Mouse (Mus musculus) liver, adult 2 months (tissue): ENCODE results near the gene Col4a2. TPM values are rescaled to one million over a fixed set of nuclear protein-coding genes. Genes with fewer than 3 reads are reported as not detected.

Source experiments
- DNase-seq: peaks from one replicate; pipeline ENCODE4 v3.0.0-alpha.2; 2011; ENCODE audit warnings: low read depth, low spot score; ENCODE audit errors: extremely low read depth
- H3K27ac ChIP-seq: fragments of 200-500 bp; replicated peaks from 2 replicates; pipeline ENCODE4 v1.5.1; 2012; ENCODE audit warnings: low read depth, mild to moderate bottlenecking, control low read depth, inconsistent platforms, low read length; ENCODE audit not compliant: insufficient read depth
- H3K27me3 ChIP-seq: fragments of 200-500 bp; 2 replicates; pipeline ENCODE4 v1.6.1; 2012; ENCODE audit warnings: mild to moderate bottlenecking, moderate library complexity, low read length, inconsistent platforms; ENCODE audit not compliant: control insufficient read depth, insufficient read depth
- H3K36me3 ChIP-seq: fragments of 200-500 bp; 2 replicates; pipeline ENCODE4 v1.6.1; 2012; ENCODE audit warnings: low read length, inconsistent platforms; ENCODE audit not compliant: control insufficient read depth, insufficient read depth
- H3K4me1 ChIP-seq: fragments of 200-500 bp; 2 replicates; pipeline ENCODE4 v1.6.1; 2011; ENCODE audit warnings: low read length; ENCODE audit not compliant: control insufficient read depth, insufficient read depth
- H3K4me3 ChIP-seq: fragments of 200-500 bp; 2 replicates; pipeline ENCODE4 v1.5.1; 2011; ENCODE audit warnings: low read depth, mild to moderate bottlenecking, control low read depth, low read length, moderate library complexity; ENCODE audit not compliant: insufficient read depth
- H3K79me2 ChIP-seq: fragments of 200-500 bp; 2 replicates; pipeline ENCODE4 v1.6.1; 2012; ENCODE audit warnings: inconsistent platforms, mild to moderate bottlenecking, low read length, moderate library complexity; ENCODE audit not compliant: control insufficient read depth, insufficient read depth
- H3K9ac ChIP-seq: fragments of 200-500 bp; 2 replicates; pipeline ENCODE4 v1.6.1; 2012; ENCODE audit warnings: low read depth, mild to moderate bottlenecking, control low read depth, inconsistent platforms, low read length
- CTCF ChIP-seq: fragments of 200-500 bp; IDR thresholded peaks from 2 replicates; pipeline ENCODE4 v1.5.1; 2011; ENCODE audit warnings: low read depth, low read length, control low read depth
- POLR2A ChIP-seq: fragments of 200-500 bp; IDR thresholded peaks from 2 replicates; pipeline ENCODE4 v1.6.1; 2011; ENCODE audit warnings: low read length, control low read depth; ENCODE audit not compliant: insufficient read depth; ENCODE audit errors: extremely low read depth
- WGBS: fragments of 180-500 bp; shearing (Covaris S2); methylation state at CpG from one replicate; pipeline ENCODE4 v1.1.7; 2018; 5-methylcytosine and 5-hydroxymethylcytosine counted together
- polyA plus RNA-seq: library from polyadenylated mRNA; depleted of rRNA; stranded (reverse); fragments of >200 nt; gene quantifications from 2 replicates; pipeline ENCODE4 v1.2.3, GENCODE M21; 2012
- total RNA-seq: library from RNA; depleted of rRNA; stranded (reverse); fragments of >200 nt; gene quantifications from 2 replicates; pipeline ENCODE4 v1.2.3, GENCODE M21; 2014

The Col4a2 gene
- total and polyA plus RNA-seq, 2 experiments, result 7.7 to 8.0 TPM

DNA sequence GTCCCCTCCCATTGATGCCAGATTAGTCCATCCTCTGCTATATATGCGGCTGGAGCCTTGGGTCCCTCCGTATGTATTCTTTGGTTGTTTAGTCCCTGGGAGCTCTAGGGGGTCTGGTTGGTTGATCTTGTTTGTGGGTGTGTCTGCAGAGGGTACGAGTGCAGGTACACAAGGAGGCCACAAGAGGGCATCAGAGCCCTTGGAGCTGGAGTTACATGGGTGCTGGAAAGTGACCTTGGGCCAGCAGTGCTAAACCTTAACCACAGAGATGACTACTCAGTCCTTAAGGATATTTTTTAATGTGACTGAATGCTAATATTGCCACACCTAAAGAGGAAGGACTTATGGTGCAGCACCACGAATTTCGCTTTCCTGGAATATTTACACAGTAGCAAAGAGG, 118.1 kb downstream of the Col4a2 start:
- Histone ChIP-seq H3K79me2 (no peaks in the 10 kb centered on the region), H3K27me3 (no peaks in the 10 kb centered on the region), H3K27ac (no peak overlapping the region), H3K9ac (no peak overlapping the region), H3K4me3 (no peak overlapping the region), H3K36me3 (no peaks in the 10 kb centered on the region), H3K4me1 (no peaks in the 10 kb centered on the region)
- 85% methylated on average over 5 of the region's 5 CpGs for WGBS
- DNase-seq, result peak; percentile 20
- TF ChIP-seq POLR2A, result no peak
- peak; percentile 85 for TF ChIP-seq CTCF

DNA sequence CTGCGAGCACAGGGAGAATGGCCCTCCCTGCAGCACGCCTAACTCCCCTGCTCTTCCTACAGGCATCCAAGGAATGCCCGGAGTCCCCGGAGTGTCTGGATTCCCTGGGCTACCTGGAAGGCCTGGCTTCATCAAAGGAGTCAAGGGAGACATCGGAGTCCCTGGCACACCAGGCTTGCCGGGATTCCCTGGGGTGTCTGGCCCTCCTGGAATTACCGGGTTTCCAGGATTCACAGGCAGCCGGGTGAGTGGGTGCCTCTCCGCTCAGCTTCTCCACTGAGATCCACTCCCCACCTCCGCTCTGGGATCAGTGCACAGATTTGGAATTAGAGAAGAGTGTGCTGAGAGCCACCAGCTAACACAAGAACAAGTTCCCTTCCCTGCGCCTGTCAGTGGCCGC, 125.3 kb downstream of the Col4a2 start:
- Histone ChIP-seq H3K79me2 (no peaks in the 10 kb centered on the region), H3K36me3 (no peaks in the 10 kb centered on the region), H3K27ac (no peak overlapping the region), H3K27me3 (no peaks in the 10 kb centered on the region), H3K4me3 (no peak overlapping the region), H3K9ac (no peak overlapping the region), H3K4me1 (no peaks in the 10 kb centered on the region)
- 82% methylated on average over 12 of the region's 12 CpGs for WGBS
- TF ChIP-seq POLR2A (no peak), CTCF (no peak)
- no peak for DNase-seq

- TF ChIP-seq CTCF (no peak), POLR2A (no peak)
- WGBS, result 99% methylated on average over 6 of the region's 6 CpGs
- Histone ChIP-seq H3K27ac (no peak overlapping the region), H3K27me3 (no peaks in the 10 kb centered on the region), H3K4me3 (no peak overlapping the region), H3K36me3 (no peaks in the 10 kb centered on the region), H3K79me2 (no peaks in the 10 kb centered on the region), H3K9ac (no peak overlapping the region), H3K4me1 (no peaks in the 10 kb centered on the region)
- no peak for DNase-seq
These were observed 128.7 kb downstream of the Col4a2 start for GRCm38 (mm10) chr8:11441291-11441690.

DNA sequence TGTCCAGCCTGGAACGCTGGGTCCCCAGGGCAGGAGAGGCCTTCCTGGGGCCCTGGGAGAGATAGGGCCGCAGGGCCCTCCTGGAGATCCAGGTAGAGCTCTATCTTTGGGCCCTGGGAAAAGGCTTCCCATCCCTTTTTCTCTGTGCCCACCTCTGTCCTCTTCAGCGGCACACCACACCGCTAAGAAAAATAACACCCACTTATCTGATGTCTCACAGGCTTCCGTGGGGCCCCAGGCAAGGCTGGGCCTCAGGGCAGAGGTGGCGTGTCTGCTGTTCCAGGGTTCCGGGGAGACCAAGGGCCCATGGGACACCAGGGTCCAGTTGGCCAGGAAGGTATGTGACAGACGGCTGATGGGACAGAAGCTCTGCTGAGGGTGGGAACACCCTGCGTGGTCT, 131.0 kb downstream of the Col4a2 start:
- Histone ChIP-seq H3K27ac (no peak overlapping the region), H3K9ac (no peak overlapping the region)

DNA sequence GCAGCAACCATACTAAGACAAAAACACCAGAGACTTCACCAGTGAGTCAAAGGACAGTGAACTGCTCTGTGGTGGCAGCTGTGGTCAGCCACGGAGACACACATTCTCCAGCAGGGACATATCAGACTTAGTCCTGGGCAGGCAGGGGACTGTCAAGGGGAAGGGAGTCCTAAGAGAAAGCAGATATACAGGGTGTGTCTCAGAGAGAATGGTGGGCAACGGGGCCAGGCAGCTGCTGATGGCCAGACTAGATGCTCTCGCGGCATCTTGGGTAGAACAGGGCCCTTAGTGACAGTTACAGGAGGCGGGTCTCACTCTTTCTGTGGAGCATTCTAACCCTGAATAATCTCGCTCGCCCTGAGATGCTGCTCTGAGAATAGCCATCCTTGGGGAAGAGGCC, 131.6 kb downstream of the Col4a2 start:
- Histone ChIP-seq H3K27me3 (no peaks in the 10 kb centered on the region), H3K4me3 (no peak overlapping the region), H3K79me2 (no peaks in the 10 kb centered on the region), H3K4me1 (no peaks in the 10 kb centered on the region), H3K27ac (no peak overlapping the region), H3K36me3 (no peaks in the 10 kb centered on the region), H3K9ac (no peak overlapping the region)
- TF ChIP-seq CTCF (no peak), POLR2A (no peak)
- no peak for DNase-seq
- 93% methylated on average over 7 of the region's 7 CpGs for WGBS

More for the DNA sequence above, 131.0 kb downstream of the Col4a2 start:
- H3K27me3 ChIP-seq, result no peaks in the 10 kb centered on the region
- no peaks in the 10 kb centered on the region for H3K4me1 ChIP-seq
- 90% methylated on average over 9 of the region's 9 CpGs for WGBS
- TF ChIP-seq POLR2A (no peak), CTCF (no peak)
- H3K36me3 ChIP-seq, result no peaks in the 10 kb centered on the region
- H3K79me2 ChIP-seq, result no peaks in the 10 kb centered on the region
- H3K4me3 ChIP-seq, result no peak overlapping the region
- DNase-seq, result no peak

GRCm38 (mm10) chr8:11445790-11446189, 133.2 kb downstream of the Col4a2 start:
- no peak overlapping the region for H3K27ac ChIP-seq
- H3K36me3 ChIP-seq, result no peaks in the 10 kb centered on the region
- 0 out of 2 replicates have a peak, but pooled peaks cover 3% of the 10 kb centered on the region for H3K4me1 ChIP-seq
- no peaks in the 10 kb centered on the region for H3K79me2 ChIP-seq
- no peak overlapping the region for H3K4me3 ChIP-seq
- no peak for DNase-seq
- TF ChIP-seq CTCF (no peak), POLR2A (no peak)
- no peak overlapping the region for H3K9ac ChIP-seq
- H3K27me3 ChIP-seq, result no peaks in the 10 kb centered on the region
- WGBS, result 91% methylated on average over 13 of the region's 13 CpGs
